Mouse (Mus musculus) lung, postnatal 25 days (tissue): ENCODE results near the gene Ccdc85c.
A peak's percentile ranks its signal among the peaks of the same experiment; 100 is the strongest.

Source experiments
- DNase-seq: peaks from one replicate; pipeline ENCODE4 v3.0.0; 2022; ENCODE audit warnings: low spot score

Gene Ccdc85c

DNA sequence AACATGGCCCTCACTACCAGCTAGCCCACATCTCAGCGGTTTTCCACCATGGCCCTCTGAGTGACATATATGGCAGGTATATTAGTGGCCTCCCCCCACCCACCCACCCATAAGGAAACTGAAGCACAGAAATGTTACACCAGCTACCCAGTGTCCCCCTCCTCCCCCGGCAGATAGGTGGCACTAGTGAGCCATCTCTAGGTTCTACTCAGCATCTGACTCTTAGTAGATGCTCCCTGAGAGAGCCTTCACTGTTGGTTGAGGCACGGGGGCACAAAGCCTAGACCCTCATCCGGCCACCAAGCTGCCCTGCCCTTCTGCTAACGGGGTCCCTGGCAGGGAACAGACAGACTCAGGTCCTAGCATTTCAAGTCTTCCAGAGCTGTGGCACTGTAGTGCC is 57.7 kb downstream of the Ccdc85c start:
- DNase-seq: peak; percentile 62

GRCm38 (mm10) chr12:108216611-108217370 is 58.4 kb downstream of the Ccdc85c start:
- DNase-seq: no peak

GRCm38 (mm10) chr12:108215090-108215489 is 60.1 kb downstream of the Ccdc85c start:
- no peak for DNase-seq

- DNase-seq: no peak
Measured at GRCm38 (mm10) chr12:108213090-108214041, 61.9 kb downstream of the Ccdc85c start.

DNA sequence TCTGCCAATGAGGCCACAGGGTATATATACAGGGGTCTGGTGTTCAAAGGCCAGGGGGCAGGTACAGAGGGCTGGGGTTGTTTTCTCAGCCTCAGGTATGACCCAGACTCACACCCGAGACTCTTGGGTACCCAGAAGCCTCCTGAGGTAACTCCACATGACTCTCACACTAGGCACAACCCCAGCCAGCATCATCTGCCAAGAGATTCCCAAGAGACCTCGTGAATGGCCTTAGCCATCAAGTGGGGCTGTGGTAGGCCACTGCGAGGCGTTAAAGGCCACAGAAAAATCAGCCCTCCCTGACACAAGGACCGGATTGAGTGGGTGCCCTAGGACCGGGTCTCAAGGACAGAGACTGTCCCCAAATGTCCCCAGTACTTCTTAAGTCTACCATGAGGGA is 62.7 kb downstream of the Ccdc85c start:
- no peak for DNase-seq

DNA sequence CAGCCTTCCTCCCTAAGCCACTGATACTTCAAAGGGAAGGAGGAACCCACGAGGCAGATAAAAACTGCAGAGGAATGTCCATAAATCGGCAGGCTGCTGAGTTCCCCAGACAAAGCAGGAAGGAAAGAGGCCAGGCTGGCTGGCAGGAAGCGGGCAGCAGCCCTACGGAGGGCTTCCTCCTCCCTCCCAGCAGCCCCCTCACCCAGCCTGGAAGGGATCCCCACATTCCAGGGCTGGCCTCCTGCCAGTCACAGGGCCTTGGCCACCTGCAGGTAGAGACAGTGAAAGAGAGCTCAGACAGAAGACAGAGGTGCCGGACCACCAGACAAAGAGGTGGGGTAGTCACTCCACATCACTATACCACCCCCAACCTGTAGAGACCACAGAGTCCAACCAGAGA is 63.2 kb downstream of the Ccdc85c start:
- no peak for DNase-seq

- DNase-seq: no peak
Measured at GRCm38 (mm10) chr12:108210623-108211022, 64.6 kb downstream of the Ccdc85c start.

DNA sequence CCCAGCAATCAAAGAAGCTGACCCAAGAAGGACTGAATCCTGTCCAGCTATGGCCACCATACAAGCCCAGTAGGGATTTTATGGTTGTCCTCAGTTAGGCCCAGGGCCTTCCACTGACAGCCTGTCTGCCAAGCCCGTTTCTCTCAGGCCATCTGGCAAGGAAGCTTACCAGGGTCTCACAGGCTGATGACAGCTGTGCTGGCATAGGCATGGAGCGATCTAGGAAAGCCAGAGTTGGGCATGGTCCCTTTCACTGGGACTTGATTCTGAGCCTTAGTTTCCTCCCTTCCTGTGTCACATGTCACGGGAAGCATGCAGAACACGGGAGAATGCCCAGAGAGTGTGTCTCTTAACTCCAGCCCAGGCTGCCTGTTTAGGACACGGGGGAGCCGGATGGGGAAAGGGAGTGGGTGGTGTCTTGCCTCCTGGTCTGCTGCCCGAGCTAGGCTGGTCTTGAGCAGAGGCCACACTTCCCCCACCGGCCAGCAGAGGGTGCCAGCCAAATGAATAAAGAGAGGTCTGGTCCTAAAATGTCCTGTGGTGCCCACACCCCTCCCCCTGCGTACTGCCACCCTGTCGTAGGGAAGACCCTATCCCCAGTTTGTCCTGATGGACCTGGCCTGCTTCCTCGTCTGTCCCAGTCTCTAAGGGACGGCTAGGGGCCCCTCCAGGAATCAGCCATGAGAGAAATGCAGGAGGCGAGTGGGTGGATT is 66.3 kb downstream of the Ccdc85c start:
- DNase-seq: peak; percentile 66

- DNase-seq: no peak
Measured at GRCm38 (mm10) chr12:108208216-108208615, 67.0 kb downstream of the Ccdc85c start.

GRCm38 (mm10) chr12:108206641-108207040 is 68.6 kb downstream of the Ccdc85c start:
- peak; percentile 63 for DNase-seq

DNA sequence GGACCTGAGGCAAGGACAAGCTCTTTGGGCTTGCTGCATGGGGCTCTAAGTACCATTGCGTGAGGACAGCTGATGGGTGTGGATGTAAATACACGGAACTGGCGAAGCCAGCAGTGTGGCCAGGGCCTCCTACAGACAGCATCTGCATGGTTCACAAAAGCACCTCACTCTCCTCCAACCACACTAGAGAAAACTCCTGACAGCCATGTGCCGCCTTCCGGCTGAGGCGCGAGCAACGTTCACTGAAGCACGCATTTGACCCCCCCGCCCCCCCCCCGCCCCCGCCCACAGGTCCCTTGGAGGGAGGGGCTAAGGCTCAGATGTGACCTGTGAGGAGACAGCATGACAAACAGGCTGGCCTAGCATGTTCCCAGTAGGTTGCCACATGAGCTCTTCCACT is 70.2 kb downstream of the Ccdc85c start:
- DNase-seq: no peak

- no peak for DNase-seq
Measured at GRCm38 (mm10) chr12:108203895-108204294, 71.3 kb downstream of the Ccdc85c start.

GRCm38 (mm10) chr12:108200094-108200493 is 75.1 kb downstream of the Ccdc85c start:
- no peak for DNase-seq

DNA sequence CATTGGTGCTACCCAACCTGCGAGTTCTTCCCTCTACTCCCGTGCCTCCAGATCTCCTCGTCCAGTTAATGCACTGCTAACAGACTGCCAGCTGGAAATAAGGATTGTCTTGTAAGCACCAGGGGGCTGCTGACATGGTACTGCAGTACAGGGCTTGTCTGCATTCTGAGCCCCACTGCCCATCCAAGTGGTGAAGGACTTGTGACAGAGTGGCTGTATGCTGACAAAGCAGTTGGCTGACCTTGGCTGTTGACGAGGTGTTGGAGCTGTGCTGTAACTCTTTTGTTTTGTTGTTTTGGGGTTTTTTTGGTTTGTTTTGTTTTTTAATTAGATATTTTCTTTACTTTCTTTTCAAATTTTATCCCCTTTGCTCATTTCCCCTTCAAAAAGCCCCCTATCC is 76.8 kb downstream of the Ccdc85c start:
- DNase-seq: no peak

GRCm38 (mm10) chr12:108195761-108196160 is 79.5 kb downstream of the Ccdc85c start:
- DNase-seq: no peak

DNA sequence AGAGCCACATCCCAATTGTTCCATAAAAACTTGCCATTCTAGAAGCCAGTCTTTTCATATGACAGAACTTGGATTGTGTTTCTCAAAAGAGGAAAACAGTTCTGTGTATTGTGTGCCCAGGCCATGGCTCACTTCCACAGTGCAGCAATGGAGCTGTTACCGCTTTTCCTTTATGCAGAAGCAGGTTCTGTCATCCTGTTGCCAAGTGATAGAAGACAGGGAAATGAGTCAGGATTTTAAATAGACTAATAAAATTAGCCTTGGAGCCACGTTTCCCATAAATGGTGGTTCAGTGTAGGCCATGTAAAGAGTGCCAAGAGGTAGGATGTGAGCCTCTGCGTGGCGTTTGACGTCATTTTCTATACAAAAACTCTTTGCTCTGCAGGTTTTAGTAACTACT is 81.3 kb downstream of the Ccdc85c start:
- DNase-seq: no peak

DNA sequence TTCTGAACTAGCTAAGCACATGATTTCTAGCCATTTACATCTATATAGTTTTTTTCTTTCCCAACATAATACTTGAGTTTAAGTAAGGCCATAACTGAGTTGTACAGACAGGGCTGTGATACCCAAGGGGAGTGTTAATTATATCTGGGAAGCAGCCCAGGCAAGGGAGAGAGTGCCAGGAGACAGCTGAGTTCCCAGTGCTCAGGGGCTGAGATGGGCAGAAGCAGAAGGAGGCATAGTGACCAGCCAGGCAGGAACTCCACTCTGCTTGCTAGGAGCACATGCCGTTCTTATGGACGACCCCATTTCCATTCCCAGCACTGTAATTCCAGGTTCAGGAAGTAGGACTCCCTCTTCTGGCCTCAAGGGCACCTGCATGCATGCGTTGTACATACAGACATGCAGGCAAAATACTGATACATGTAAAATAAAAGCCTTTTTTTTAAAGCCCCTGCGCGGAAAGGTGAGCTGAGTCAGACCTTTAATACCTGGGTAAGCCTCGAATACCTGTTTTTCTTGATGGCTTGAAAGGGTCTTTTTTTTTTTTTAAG is 87.6 kb downstream of the Ccdc85c start:
- no peak for DNase-seq

- no peak for DNase-seq
Measured at GRCm38 (mm10) chr12:108181716-108182115, 93.5 kb downstream of the Ccdc85c start.

GRCm38 (mm10) chr12:108179321-108180266 is 95.6 kb downstream of the Ccdc85c start, which contains the start of gene Ccnk:
TSS of gene Ccnk (plus strand) at chr12:108179579.
- peak; percentile 100 for DNase-seq

DNA sequence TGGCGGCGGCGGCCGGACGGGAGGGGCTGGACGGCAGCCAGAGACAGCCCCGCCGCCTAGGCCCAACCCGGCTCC is 96.1 kb downstream of the Ccdc85c start, which contains the start of gene Setd3:
Gene Setd3 (minus strand): TSS at position 69 of the 75 bp plus-strand sequence.
- DNase-seq: no peak
